Mouse (Mus musculus) neural tube, embryonic 12.5 days (tissue): ENCODE data around the gene Col4a6. TPM values are rescaled to one million over a fixed set of nuclear protein-coding genes. Genes with fewer than 3 reads are reported as not detected.

Experiments used
- ATAC-seq: fragments of 200-750 bp; cut with Nextera tagmentation; 2 replicates; pipeline ENCODE4 v1.8.0; 2017; ENCODE audit warnings: low read depth, mild to moderate bottlenecking, moderate TSS enrichment, moderate library complexity; ENCODE audit not compliant: low FRiP score
- H3K27ac ChIP-seq: fragments of 300-500 bp; sonication (generic); 2 replicates; pipeline ENCODE4 v1.5.1; 2016
- H3K27me3 ChIP-seq: fragments of 300-500 bp; sonication (generic); replicated peaks from 2 replicates; pipeline ENCODE4 v1.6.1; 2016; ENCODE audit warnings: mild to moderate bottlenecking
- H3K36me3 ChIP-seq: fragments of 300-500 bp; sonication (generic); 2 replicates; pipeline ENCODE4 v1.6.1; 2016; ENCODE audit warnings: mild to moderate bottlenecking
- H3K4me1 ChIP-seq: fragments of 300-500 bp; sonication (generic); 2 replicates; pipeline ENCODE4 v1.6.1; 2016
- H3K4me2 ChIP-seq: fragments of 300-500 bp; sonication (generic); replicated peaks from 2 replicates; pipeline ENCODE4 v1.6.1; 2016; ENCODE audit warnings: mild to moderate bottlenecking
- H3K4me3 ChIP-seq: fragments of 300-500 bp; sonication (generic); 2 replicates; pipeline ENCODE4 v1.5.1; 2016
- H3K9ac ChIP-seq: fragments of 300-500 bp; sonication (generic); 2 replicates; pipeline ENCODE4 v1.6.1; 2016; ENCODE audit warnings: mild to moderate bottlenecking
- H3K9me3 ChIP-seq: fragments of 300-500 bp; sonication (generic); 2 replicates; pipeline ENCODE4 v1.6.1; 2016; ENCODE audit warnings: mild to moderate bottlenecking
- WGBS: fragments of 180-500 bp; shearing (Covaris S2); methylation state at CpG from one replicate; pipeline ENCODE4 v1.1.7; 2016; 5-methylcytosine and 5-hydroxymethylcytosine counted together
- polyA plus RNA-seq: library from polyadenylated mRNA; unstranded; fragments of >200 nt; fragmentation: Nextera tagmentation; extraction: Ambion mirVana; gene quantifications from 2 replicates; pipeline ENCODE4 v1.2.1, GENCODE M21; 2016

The Col4a6 gene
- polyA plus RNA-seq, 1 experiment from 2014 or later: 3.2 TPM

DNA sequence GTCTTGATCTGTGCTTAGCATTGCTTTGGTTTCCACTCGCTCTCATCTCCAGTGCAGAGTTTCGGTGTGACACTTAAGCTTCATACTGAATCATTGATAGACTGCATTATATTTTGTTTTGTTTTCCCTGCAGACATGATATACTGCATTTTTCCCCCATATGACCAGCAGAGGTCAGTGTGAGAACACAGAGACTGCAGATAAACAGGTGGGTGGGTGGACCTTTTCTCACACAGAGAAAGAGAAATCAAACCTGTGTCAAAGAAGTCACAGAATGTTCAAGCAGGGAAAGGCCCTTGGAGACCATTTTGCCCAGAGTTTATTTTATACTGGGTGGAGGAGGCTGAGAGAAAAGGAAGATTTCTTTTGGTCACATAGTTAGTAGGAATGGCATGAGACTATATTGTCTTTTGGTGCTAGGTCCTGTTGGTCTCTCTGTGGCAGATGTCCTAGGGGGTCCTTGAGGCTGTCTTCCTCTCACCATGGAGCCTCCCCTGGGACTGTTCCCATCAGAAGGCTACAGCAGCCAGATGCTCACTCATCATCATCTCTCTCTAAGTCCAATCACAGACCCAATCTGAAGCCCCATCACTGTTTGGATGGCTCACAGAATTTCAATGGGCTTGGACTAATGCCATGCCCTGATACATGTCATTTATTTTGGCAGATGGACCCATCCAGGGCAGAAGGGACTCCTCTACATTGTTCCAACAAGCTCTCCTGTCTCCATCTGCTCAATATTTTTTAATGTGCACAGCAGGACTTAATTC, 237.1 kb downstream of the Col4a6 start:
- no peaks in the 10 kb centered on the region; the same call in 1 of the 2 replicates for H3K27me3 ChIP-seq
- H3K9me3 ChIP-seq: no peaks in the 10 kb centered on the region
- H3K9ac ChIP-seq: no peak overlapping the region
- H3K4me2 ChIP-seq: no peak overlapping the region
- H3K4me1 ChIP-seq: no peaks in the 10 kb centered on the region
- WGBS: 67% methylated on average over 2 of the region's 2 CpGs
- no peak overlapping the region for H3K4me3 ChIP-seq
- H3K36me3 ChIP-seq: no peaks in the 10 kb centered on the region
- ATAC-seq: no peak
- H3K27ac ChIP-seq: no peak overlapping the region

DNA sequence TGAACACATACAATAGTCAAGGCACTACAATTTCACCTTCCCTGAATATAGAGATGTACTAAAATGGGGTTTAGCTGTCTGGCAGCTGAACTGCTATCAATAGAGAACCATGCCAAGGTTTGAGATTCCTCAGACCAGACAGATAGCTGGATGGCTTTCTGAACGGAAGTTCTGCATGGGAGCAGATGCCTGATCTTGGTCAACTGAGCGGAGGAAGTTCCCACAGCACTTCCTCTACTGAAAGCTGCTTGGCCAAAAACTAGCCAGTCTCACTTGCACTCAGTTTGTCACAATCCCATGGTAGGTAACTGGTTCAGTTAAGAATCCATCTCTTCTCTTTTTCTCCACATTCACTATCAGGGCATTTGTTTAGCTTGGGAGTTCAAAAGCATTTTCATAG, 245.7 kb downstream of the Col4a6 start:
- WGBS: 89% methylated on average over 2 of the region's 2 CpGs
- Histone ChIP-seq H3K9ac (no peak overlapping the region), H3K27me3 (0 out of 2 replicates have a peak, but pooled peaks cover 4% of the 10 kb centered on the region), H3K4me1 (no peaks in the 10 kb centered on the region), H3K4me2 (no peak overlapping the region), H3K9me3 (no peaks in the 10 kb centered on the region), H3K4me3 (no peak overlapping the region), H3K27ac (no peak overlapping the region), H3K36me3 (no peaks in the 10 kb centered on the region)
- no peak for ATAC-seq

DNA sequence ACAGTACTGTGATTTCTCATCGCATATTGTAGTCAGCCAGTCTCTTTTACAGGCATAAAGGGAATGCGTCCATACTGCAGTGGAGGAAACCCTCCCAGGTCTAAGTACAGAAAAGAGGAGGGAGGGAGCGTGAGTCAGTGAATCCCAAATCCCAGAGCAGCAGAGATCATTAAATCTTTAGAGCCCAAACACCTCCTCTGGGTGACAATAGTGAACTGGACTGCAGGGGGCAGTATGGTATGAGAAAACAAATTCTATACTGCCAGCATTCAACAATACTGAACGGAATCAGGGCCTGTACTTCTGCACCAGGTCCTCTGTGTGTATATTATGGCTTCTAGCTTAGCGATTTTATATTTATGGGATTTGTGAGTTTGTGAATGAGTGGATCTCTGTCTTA, 261.1 kb downstream of the Col4a6 start:
- Histone ChIP-seq H3K27me3 (peaks cover 8% of the 10 kb centered on the region; the same call in 1 of the 2 replicates), H3K9me3 (no peaks in the 10 kb centered on the region), H3K4me1 (no peaks in the 10 kb centered on the region), H3K9ac (no peak overlapping the region), H3K36me3 (no peaks in the 10 kb centered on the region), H3K4me3 (no peak overlapping the region), H3K27ac (no peak overlapping the region), H3K4me2 (no peak overlapping the region)
- 39% methylated on average over 5 of the region's 5 CpGs for WGBS
- ATAC-seq: 0 out of 2 replicates have a peak, but pooled peaks have one; percentile 58

DNA sequence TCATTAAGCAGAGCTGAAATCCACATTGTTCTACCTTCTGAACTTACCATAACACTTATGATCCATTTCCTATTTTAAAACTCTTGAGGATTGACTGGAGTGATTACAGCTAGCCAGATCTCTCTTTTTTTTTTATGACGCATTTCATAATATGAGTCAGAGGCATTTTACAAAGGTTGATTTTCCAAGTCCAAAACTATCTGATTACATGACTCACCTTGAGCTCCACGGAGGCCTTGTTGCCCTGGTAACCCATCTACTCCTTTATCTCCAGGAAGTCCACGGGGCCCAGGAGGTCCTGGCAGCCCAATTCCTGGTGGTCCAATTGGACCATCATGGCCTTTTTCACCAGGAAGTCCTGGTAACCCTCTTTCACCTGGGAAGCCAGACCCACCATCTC, 274.9 kb downstream of the Col4a6 start:
- H3K4me1 ChIP-seq: no peaks in the 10 kb centered on the region
- H3K27me3 ChIP-seq: no peaks in the 10 kb centered on the region; the same call in none of the 2 replicates
- H3K36me3 ChIP-seq: no peaks in the 10 kb centered on the region
- no peak overlapping the region for H3K4me2 ChIP-seq
- no peak overlapping the region for H3K9ac ChIP-seq
- H3K4me3 ChIP-seq: no peak overlapping the region
- H3K9me3 ChIP-seq: no peaks in the 10 kb centered on the region
- 84% methylated on average over 3 of the region's 3 CpGs for WGBS
- ATAC-seq: no peak
- no peak overlapping the region for H3K27ac ChIP-seq

DNA sequence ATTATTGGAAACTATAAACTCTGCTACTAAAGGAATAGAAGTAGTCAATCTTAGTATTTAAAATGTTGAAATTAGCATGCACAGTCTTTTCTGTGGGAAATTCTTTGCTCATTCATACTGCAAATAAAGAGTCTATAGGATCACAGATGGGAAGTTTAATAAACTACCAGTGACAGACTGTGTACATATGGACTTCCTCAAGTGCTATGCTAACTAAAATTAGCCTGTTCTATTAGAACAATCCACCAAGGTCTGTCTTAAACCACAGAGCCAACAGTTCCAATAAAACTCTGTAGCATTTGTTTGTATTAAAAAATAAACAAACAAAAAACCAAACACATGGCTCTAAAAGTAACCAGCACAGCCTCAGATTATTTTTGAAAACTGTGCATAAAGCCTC, 278.8 kb downstream of the Col4a6 start:
- Histone ChIP-seq H3K27ac (no peak overlapping the region), H3K9ac (no peak overlapping the region), H3K27me3 (peaks cover 14% of the 10 kb centered on the region), H3K4me2 (no peak overlapping the region), H3K36me3 (no peaks in the 10 kb centered on the region), H3K9me3 (no peaks in the 10 kb centered on the region), H3K4me3 (no peak overlapping the region), H3K4me1 (no peaks in the 10 kb centered on the region)
- ATAC-seq: no peak

DNA sequence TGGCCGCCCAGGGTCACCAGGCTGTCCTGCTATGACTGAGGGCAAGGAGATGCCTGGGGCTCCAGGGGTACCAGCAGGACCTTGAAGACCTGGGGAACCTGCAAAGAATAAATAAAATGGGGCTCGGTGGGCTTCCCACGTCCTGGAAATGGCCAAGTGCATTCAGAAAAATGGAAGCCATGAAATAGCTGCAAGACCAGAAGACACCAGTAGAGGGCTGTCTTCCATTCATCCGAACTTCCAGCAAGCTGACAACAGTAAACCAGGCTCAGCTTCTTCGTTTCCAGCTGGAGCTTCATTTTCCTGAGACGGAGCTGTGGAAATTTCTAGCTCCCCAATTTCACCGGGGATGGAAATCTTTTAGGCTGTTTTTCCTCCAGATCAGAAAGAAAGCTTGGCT, 298.5 kb downstream of the Col4a6 start:
- Histone ChIP-seq H3K4me2 (no peak overlapping the region), H3K9me3 (no peaks in the 10 kb centered on the region), H3K4me1 (no peaks in the 10 kb centered on the region), H3K27ac (no peak overlapping the region), H3K4me3 (no peak overlapping the region), H3K9ac (no peak overlapping the region), H3K27me3 (0 out of 2 replicates have a peak, but pooled peaks cover 5% of the 10 kb centered on the region), H3K36me3 (no peaks in the 10 kb centered on the region)
- 46% methylated on average over 7 of the region's 7 CpGs for WGBS
- ATAC-seq: no peak

DNA sequence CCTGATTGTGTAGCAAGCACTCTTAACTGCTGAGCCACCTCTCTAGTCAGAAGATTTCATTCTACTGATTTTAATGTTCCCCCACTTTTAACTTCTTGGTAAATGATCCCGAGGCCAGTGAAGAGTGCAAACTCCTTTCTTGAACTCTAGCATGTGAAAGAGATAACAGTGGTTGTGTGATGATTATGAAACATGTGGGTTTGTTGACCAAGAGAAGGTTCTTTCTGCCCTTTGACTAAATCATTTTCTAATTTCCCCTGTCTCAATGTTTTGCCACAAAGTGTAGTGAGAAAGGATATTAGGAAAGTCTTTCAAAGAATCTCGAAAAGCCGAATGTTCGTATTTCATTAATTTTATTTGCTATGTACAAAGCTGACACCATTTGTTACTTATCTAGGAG, 308.8 kb downstream of the Col4a6 start:
- Histone ChIP-seq H3K4me3 (no peak overlapping the region), H3K27ac (no peak overlapping the region), H3K9me3 (no peaks in the 10 kb centered on the region), H3K27me3 (0 out of 2 replicates have a peak, but pooled peaks cover 11% of the 10 kb centered on the region), H3K4me1 (no peaks in the 10 kb centered on the region), H3K36me3 (no peaks in the 10 kb centered on the region), H3K4me2 (no peak overlapping the region), H3K9ac (no peak overlapping the region)
- 91% methylated on average over 4 of the region's 4 CpGs for WGBS
- ATAC-seq: no peak

DNA sequence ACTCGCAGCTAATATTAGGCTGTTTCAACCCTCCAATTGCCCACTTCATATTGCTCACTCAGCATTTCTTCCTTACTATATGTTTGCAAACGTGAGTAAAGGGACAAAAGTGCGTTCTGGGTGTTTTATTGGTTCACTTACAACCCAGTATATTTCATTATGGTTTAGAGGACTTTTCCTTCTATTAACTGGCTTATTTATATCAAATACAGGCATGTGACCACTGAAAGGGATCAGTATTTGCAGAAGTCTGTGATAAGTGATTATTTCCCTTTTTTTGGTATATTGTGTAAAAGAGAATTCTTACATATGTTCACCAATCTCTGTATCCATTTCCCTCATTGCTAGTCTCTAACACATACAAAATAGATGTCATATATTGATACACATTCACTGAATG, 313.5 kb downstream of the Col4a6 start:
- WGBS: 71% methylated on average over 3 of the region's 3 CpGs
- H3K9me3 ChIP-seq: no peaks in the 10 kb centered on the region
- no peaks in the 10 kb centered on the region for H3K36me3 ChIP-seq
- ATAC-seq: no peak
- no peak overlapping the region for H3K4me2 ChIP-seq
- H3K27ac ChIP-seq: no peak overlapping the region
- H3K4me1 ChIP-seq: no peaks in the 10 kb centered on the region
- H3K27me3 ChIP-seq: no peaks in the 10 kb centered on the region
- no peak overlapping the region for H3K9ac ChIP-seq
- H3K4me3 ChIP-seq: no peak overlapping the region

DNA sequence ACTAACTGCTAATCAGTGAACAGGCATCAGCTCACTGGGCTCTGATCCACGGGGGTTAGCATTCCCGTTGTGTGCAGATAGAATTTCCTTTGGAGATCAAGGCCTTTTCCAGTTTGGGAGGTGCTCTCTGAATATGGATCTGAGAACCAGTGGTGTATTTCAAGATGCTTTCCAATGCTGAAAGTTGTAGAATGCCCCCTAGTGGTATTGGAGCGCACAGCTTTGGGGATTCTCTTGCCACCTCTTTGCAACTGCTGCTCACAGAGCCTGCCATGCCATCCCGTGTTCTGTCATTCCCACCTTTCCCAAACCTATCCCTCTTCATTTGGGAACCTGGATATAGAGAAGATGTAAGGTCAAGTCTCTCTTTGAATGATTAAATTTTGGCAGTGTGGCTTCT, 315.7 kb downstream of the Col4a6 start:
- Histone ChIP-seq H3K4me1 (no peaks in the 10 kb centered on the region), H3K4me3 (no peak overlapping the region), H3K27me3 (peaks cover 4% of the 10 kb centered on the region; the same call in 1 of the 2 replicates), H3K27ac (no peak overlapping the region), H3K9me3 (no peaks in the 10 kb centered on the region), H3K4me2 (no peak overlapping the region), H3K36me3 (no peaks in the 10 kb centered on the region), H3K9ac (no peak overlapping the region)
- ATAC-seq: 0 out of 2 replicates have a peak, but pooled peaks have one; percentile 21
- 46% methylated on average over 4 of the region's 4 CpGs for WGBS

DNA sequence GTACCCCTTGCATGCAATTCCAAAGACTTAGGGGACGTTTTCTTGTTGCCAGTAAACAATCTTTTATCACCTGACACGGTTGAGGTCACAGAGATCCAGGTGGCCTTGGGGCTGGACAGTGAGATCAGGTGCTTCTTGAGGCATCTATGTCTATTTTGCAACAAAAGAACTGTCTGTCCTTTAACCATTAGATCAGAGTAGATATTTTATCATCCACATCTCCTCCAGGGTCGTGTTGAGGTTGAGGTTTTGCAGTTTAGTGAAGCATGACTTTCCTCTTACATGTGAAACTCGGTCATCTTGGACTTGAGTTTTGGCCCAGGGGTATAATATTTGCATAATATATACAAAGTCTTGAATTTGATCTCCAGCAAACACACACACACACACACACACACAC, 316.2 kb downstream of the Col4a6 start:
- WGBS: 64% methylated on average over 4 of the region's 4 CpGs
- peaks cover 4% of the 10 kb centered on the region; the same call in 1 of the 2 replicates for H3K27me3 ChIP-seq

DNA sequence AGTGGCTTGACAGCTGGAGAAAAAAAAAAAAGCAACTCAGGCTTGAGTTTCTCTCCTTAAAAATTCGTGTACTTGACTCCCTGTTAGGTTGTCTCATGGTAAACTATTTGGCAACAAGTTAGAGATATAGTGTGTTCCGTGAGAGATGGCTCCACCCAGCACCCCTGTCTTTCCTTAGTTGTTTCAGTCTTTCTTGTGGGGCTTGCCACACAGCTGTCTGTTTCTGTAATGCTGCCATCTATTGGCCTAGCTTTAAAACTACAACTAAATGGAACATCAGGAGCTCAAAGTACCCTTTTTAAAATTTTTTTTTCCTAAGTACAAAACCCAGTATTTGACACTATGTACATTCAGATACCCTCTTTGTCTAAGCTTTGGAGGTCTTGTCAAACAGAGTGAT, 317.2 kb downstream of the Col4a6 start:
- Histone ChIP-seq H3K9me3 (no peaks in the 10 kb centered on the region), H3K27me3 (peaks cover 10% of the 10 kb centered on the region; the same call in 1 of the 2 replicates), H3K4me1 (no peaks in the 10 kb centered on the region), H3K27ac (no peak overlapping the region), H3K4me3 (no peak overlapping the region), H3K36me3 (no peaks in the 10 kb centered on the region), H3K9ac (no peak overlapping the region), H3K4me2 (no peak overlapping the region)
- ATAC-seq: no peak
- 19% methylated on average over 2 of the region's 2 CpGs for whole genome bisulfite sequencing

More for the DNA sequence above, 316.2 kb downstream of the Col4a6 start:
- Histone ChIP-seq H3K9me3 (no peaks in the 10 kb centered on the region), H3K4me2 (no peak overlapping the region), H3K9ac (no peak overlapping the region), H3K36me3 (no peaks in the 10 kb centered on the region), H3K4me1 (no peaks in the 10 kb centered on the region), H3K27ac (no peak overlapping the region), H3K4me3 (no peak overlapping the region)
- ATAC-seq: no peak

DNA sequence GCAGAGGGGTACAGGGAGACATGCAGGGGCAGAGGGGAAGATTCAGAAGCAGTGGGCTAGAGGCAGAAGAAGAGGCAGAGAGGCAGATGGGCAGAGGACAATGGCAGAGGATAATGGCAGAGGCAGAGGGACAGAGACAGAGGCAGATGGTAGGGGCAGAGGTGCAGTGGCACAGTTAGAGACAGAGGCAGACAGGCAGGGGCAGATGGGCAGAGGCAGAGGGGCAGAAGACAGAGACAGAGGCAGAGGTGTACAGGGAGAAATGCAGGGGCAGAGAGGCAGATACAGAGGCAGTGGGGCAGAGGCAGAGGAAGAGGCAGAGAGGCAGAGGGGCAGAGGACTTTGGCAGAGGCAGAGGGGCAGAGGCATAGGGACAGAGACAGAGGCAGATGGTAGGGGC, 322.7 kb downstream of the Col4a6 start:
- Histone ChIP-seq H3K4me3 (no peak overlapping the region), H3K9ac (no peak overlapping the region), H3K9me3 (no peaks in the 10 kb centered on the region), H3K27ac (no peak overlapping the region), H3K4me2 (no peak overlapping the region), H3K27me3 (peaks cover 24% of the 10 kb centered on the region), H3K36me3 (no peaks in the 10 kb centered on the region), H3K4me1 (0 out of 2 replicates have a peak, but pooled peaks cover 4% of the 10 kb centered on the region)
- ATAC-seq: 0 out of 2 replicates have a peak, but pooled peaks have one; percentile 11

DNA sequence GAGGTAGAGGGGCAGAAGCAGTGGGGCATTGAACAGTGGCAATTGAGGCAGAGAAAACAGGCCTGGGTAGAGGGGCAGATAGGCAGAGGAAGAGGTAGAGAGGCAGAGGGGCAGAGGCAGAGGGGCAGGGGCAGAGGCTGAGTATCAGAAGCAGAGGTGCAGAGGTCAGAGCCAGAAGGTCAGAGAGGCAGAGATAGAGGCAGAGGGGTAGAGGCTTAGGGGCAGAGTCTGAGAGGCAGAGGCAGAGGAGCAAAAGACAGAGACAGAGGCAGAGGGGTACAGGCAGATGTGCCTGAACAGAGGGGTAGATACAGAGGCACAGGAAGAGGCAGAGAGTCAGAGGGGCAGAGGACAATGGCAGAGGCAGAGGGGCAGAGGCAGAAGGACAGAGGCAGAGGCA, 323.6 kb downstream of the Col4a6 start:
- Histone ChIP-seq H3K4me3 (no peak overlapping the region), H3K27ac (no peak overlapping the region), H3K4me1 (0 out of 2 replicates have a peak, but pooled peaks cover 4% of the 10 kb centered on the region), H3K4me2 (no peak overlapping the region), H3K9ac (no peak overlapping the region), H3K36me3 (no peaks in the 10 kb centered on the region), H3K27me3 (peaks cover 24% of the 10 kb centered on the region), H3K9me3 (no peaks in the 10 kb centered on the region)
- ATAC-seq: peak; percentile 58; the same call in 1 of the 2 replicates
